Mouse (Mus musculus) hindbrain, embryonic 12.5 days (tissue): ENCODE measurements around the gene Fam57b. TPM values are rescaled to one million over a fixed set of nuclear protein-coding genes. Genes with fewer than 3 reads are reported as not detected.
A peak's percentile ranks its signal among the peaks of the same experiment; 100 is the strongest.

ENCODE experiments used
- ATAC-seq: fragments of 200-750 bp; cut with Nextera tagmentation; 2 replicates; pipeline ENCODE4 v1.8.0; 2017; ENCODE audit warnings: moderate TSS enrichment; ENCODE audit not compliant: low FRiP score
- H3K27ac ChIP-seq: fragments of 300-500 bp; sonication (generic); 2 replicates; pipeline ENCODE4 v1.5.1; 2016; ENCODE audit warnings: mild to moderate bottlenecking
- H3K27me3 ChIP-seq: fragments of 300-500 bp; sonication (generic); 2 replicates; pipeline ENCODE4 v1.6.1; 2016; ENCODE audit warnings: mild to moderate bottlenecking
- H3K36me3 ChIP-seq: fragments of 300-500 bp; sonication (generic); 2 replicates; pipeline ENCODE4 v1.6.1; 2016; ENCODE audit warnings: mild to moderate bottlenecking
- H3K4me1 ChIP-seq: fragments of 300-500 bp; sonication (generic); 2 replicates; pipeline ENCODE4 v1.6.1; 2016
- H3K4me2 ChIP-seq: fragments of 300-500 bp; sonication (generic); replicated peaks from 2 replicates; pipeline ENCODE4 v1.6.1; 2016; ENCODE audit warnings: mild to moderate bottlenecking
- H3K4me3 ChIP-seq: fragments of 300-500 bp; sonication (generic); 2 replicates; pipeline ENCODE4 v1.5.1; 2016; ENCODE audit warnings: mild to moderate bottlenecking
- H3K9ac ChIP-seq: fragments of 300-500 bp; sonication (generic); 2 replicates; pipeline ENCODE4 v1.6.1; 2016; ENCODE audit warnings: mild to moderate bottlenecking, moderate library complexity
- H3K9me3 ChIP-seq: fragments of 300-500 bp; sonication (generic); replicated peaks from 2 replicates; pipeline ENCODE4 v1.6.1; 2016; ENCODE audit warnings: mild to moderate bottlenecking
- WGBS: fragments of 180-500 bp; shearing (Covaris S2); methylation state at CpG from one replicate; pipeline ENCODE4 v1.1.7; 2016; 5-methylcytosine and 5-hydroxymethylcytosine counted together
- polyA plus RNA-seq: library from polyadenylated mRNA; unstranded; fragments of >200 nt; fragmentation: Nextera tagmentation; extraction: Ambion mirVana; gene quantifications from 2 replicates; pipeline ENCODE4 v1.2.1, GENCODE M21; 2016

The Fam57b gene
- polyA plus RNA-seq, 1 experiment from 2014 or later = 23.7 TPM

GRCm38 (mm10) chr7:126793456-126794270 lies 3.8 kb upstream of the Fam57b start:
- Histone ChIP-seq H3K4me3 (no peak overlapping the region), H3K9me3 (no peaks in the 10 kb centered on the region), H3K9ac (no peak overlapping the region), H3K27ac (no peak overlapping the region), H3K36me3 (peaks cover 50% of the 10 kb centered on the region), H3K27me3 (no peaks in the 10 kb centered on the region), H3K4me2 (no peak overlapping the region), H3K4me1 (peaks cover 49% of the 10 kb centered on the region)
- ATAC-seq = no peak
- 77% methylated on average over 4 of the region's 4 CpGs for WGBS

DNA sequence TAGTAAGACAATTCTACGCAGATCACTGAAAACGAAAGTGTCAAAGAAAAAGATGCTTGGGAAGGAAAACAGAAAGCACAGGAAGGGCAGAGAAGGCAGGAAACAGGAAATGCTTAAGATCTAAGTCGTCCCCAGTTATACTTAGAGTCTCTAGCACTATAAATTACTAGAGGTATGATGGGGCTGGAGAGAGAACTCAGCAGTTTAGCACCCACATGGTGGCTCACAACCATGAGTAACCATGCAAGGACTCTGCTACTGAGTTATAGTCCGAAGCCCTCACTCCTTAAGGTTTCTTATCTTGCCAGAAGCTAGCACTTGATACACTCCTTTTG lies 3.2 kb upstream of the Fam57b start:
- ATAC-seq = no peak
- no peak overlapping the region for H3K27ac ChIP-seq
- no peaks in the 10 kb centered on the region for H3K9me3 ChIP-seq
- peaks cover 49% of the 10 kb centered on the region for H3K4me1 ChIP-seq
- no peak overlapping the region for H3K4me3 ChIP-seq
- no peak overlapping the region for H3K9ac ChIP-seq
- no peak overlapping the region for H3K4me2 ChIP-seq
- WGBS = 74% methylated on average over 4 of the region's 4 CpGs
- H3K27me3 ChIP-seq = no peaks in the 10 kb centered on the region
- H3K36me3 ChIP-seq = peaks cover 44% of the 10 kb centered on the region

DNA sequence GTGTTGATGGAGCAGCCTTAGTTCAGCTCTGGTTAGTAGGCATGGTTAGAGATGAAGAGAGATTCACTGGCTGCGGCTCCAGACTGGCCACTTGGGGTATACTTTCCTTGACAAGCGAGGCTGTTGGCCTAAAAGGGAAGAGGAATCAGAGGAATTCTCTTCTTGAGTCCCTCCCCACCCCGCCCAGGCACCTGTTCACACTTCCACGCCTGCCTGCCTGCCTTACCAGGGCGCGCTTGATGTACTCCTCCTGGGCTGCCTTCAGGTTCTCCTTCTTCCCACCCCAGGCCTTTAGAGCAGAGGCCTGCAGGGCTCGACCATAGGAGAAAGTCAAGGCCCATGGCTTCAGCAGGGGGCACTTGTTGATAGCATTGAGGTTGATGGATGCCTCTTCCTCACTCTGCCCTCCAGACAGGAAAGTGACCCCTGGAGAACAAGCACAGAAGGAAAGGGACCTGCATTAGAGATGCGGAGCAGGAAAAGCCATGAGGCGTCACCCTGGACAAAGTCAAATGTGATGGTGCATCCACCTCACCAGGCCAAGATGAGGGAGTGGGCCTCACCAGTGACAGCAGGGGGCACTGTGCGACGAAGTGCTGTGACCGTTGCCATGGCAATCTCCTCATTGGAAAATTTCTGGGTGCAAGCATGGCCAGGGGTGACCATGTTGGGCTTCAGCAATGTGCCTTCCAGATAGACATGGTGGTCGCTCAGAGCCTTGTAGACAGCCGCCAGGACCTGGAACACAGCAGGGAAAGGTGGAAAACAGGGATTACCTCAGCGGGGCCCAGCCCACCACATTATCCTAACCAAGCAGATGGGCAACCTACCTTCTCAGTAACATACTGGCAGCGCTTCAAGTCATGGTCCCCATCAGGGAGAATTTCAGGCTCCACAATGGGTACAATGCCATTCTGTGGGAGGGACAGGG lies 1.8 kb upstream of the Fam57b start:
- Histone ChIP-seq H3K4me3 (no peak overlapping the region), H3K4me1 (peaks cover 56% of the 10 kb centered on the region), H3K4me2 (no peak overlapping the region), H3K27ac (no peak overlapping the region), H3K9me3 (no peaks in the 10 kb centered on the region), H3K36me3 (peaks cover 30% of the 10 kb centered on the region), H3K9ac (no peak overlapping the region), H3K27me3 (no peaks in the 10 kb centered on the region)
- 75% methylated on average over 16 of the region's 16 CpGs for WGBS
- ATAC-seq = no peak

GRCm38 (mm10) chr7:126796350-126796932 lies 1.0 kb upstream of the Fam57b start:
- ATAC-seq = no peak
- no peaks in the 10 kb centered on the region for H3K27me3 ChIP-seq
- no peak overlapping the region for H3K27ac ChIP-seq
- 79% methylated on average over 8 of the region's 8 CpGs for WGBS
- no peak overlapping the region for H3K9ac ChIP-seq
- peaks cover 50% of the 10 kb centered on the region for H3K4me1 ChIP-seq
- no peaks in the 10 kb centered on the region for H3K9me3 ChIP-seq
- H3K4me3 ChIP-seq = no peak overlapping the region
- H3K36me3 ChIP-seq = peaks cover 29% of the 10 kb centered on the region
- H3K4me2 ChIP-seq = no peak overlapping the region; the same call in 1 of the 2 replicates

DNA sequence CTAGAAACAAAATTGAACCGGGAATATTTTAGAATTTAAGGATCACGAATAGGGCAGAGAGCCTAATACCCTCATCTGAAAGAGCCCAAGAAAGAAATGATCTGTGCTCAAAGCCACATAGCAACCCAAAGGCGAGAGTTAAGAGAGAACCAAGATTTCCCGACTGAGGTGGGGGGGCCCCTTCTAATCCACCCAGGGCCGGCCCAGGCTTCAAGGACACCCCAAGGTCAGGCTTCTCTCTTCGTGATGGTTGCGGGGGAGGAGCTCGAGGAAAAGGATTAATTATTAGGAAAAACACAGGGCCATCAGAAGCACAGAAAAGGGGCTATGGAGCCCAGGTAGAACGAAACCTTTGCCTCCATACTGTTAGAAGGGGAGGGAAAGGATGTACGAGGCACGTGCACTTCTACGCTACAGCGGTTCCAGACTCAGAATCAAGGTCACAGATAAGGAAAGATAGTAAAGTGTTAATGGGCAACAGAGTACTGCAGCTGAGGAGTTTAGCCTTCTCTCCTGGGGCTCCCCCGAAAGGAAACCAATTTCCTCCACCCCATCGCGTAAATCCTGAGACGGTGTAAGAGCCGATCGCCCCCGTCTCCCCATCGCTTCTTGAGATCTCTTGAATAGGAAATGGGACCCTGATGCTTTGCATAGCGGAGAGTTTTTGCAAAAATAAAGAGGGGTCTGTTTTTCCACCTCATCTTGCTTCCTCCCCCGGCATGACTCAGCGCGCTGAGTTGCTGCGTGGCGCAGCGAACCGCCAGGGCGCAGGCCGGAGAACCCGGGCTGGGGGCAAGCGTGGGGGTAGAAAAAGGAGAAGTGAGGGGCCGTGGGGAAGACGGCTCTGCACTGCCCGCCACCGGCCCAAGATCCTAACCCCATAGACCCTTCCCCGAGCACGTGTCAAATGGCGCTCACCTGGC lies 920 bp downstream of the Fam57b start:
- H3K9me3 ChIP-seq = no peaks in the 10 kb centered on the region
- H3K9ac ChIP-seq = peak overlapping the region; percentile 92
- ATAC-seq = 0 out of 2 replicates have a peak, but pooled peaks have one; percentile 1
- under 1% methylated on average over 40 of the region's 40 CpGs for WGBS
- peak overlapping the region; percentile 96 for H3K27ac ChIP-seq
- H3K4me3 ChIP-seq = peak overlapping the region; percentile 87
- H3K36me3 ChIP-seq = peaks cover 33% of the 10 kb centered on the region
- no peaks in the 10 kb centered on the region for H3K27me3 ChIP-seq
- H3K4me1 ChIP-seq = peaks cover 41% of the 10 kb centered on the region
- H3K4me2 ChIP-seq = peak overlapping the region; percentile 82

- H3K9me3 ChIP-seq = no peaks in the 10 kb centered on the region
- ATAC-seq = peak; percentile 96
- peaks cover 36% of the 10 kb centered on the region for H3K36me3 ChIP-seq
- H3K4me1 ChIP-seq = peaks cover 41% of the 10 kb centered on the region
- H3K27me3 ChIP-seq = no peaks in the 10 kb centered on the region
- peak overlapping the region; percentile 82 for H3K4me2 ChIP-seq
- WGBS = under 1% methylated on average over 30 of the region's 36 CpGs
- H3K9ac ChIP-seq = peak overlapping the region; percentile 92
- peak overlapping the region; percentile 96 for H3K27ac ChIP-seq
- H3K4me3 ChIP-seq = peak overlapping the region; percentile 87
Observed at GRCm38 (mm10) chr7:126799050-126799467, 1.6 kb downstream of the Fam57b start.

DNA sequence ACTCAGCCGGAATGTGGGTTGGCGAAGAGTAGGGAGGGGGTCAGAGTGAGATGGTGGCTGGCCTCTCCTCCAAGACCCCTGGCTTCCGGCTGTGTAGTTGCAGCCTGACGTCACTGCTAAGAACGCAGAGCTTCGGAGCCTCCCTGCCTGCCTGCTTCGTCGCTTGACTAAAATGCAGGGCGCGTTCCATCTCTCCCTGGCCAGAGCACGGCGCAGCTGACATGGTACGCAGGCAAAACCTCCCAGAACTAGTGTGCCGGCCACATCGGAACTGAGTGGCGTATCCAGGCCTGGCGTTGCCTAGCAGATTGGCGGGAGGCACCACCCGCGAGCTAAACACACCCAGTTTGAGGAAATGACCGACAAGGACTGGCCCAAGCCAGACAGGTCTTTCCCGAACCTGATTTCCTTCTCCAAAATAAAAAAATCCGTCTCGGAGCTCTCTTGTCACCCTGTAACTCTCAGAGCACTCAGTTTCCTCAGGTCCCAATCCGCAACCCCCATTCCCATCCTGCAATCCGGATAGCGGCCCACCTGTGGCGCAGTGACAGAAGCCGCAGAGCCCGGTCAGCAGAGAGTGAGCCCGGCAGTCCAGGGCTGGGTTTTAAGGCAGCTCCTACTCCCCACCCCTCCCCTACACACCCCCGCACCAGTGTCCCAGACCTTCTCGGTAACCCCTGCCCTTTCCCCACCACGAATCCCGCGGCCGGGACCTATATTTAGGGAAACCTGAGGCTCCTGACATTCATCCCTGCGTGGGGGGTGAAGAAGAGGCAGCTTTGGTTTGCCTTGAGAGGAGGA lies 2.2 kb downstream of the Fam57b start:
- peak overlapping the region; percentile 96 for H3K27ac ChIP-seq
- WGBS = 2% methylated on average over 36 of the region's 38 CpGs
- no peaks in the 10 kb centered on the region for H3K9me3 ChIP-seq
- H3K4me2 ChIP-seq = peak overlapping the region; percentile 82
- peak overlapping the region; percentile 92 for H3K9ac ChIP-seq
- H3K4me1 ChIP-seq = peaks cover 41% of the 10 kb centered on the region
- ATAC-seq = peak; percentile 93
- H3K4me3 ChIP-seq = peak overlapping the region; percentile 87
- no peaks in the 10 kb centered on the region for H3K27me3 ChIP-seq
- H3K36me3 ChIP-seq = peaks cover 36% of the 10 kb centered on the region

DNA sequence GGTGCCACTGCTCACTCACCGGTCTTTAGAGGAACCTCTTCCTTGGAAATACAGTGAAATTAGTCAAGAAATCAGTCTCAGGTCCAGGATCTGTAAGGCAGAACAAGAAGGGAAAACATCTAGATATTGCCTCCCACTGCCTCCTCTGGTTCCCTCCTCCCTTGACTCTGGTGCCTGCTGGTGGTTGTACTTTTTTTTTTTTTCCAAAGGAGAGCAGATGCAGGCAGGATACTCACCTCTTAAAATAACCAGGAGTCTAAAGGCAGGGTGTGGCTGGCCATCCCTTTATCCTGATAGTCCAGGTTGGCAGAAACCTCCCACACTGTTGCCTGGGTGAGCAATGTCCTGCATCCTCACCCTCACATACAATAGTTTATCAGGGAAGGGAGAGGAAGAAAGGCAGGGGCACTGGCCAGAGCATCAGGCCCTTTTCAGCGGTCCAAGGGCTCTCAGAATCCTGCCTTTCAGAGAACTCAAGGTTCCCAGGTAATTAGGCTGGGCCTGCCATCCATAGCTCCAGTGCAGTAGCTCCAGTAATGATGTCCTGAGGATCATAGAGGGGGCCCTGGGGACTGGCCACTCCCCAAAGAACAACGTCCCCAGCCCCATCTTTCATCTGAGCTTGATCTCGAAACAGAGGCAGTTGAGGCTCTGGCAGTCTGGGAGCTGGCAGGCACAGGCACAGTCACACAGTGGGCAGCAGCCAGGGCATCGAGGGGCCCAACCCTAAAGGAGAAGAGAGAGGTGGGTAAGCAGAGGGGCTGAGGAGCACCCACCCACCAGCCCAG lies 3.0 kb downstream of the Fam57b start:
- Histone ChIP-seq H3K36me3 (peaks cover 28% of the 10 kb centered on the region), H3K27ac (peak overlapping the region; percentile 96), H3K27me3 (no peaks in the 10 kb centered on the region), H3K4me2 (peak overlapping the region; percentile 82), H3K4me1 (peaks cover 41% of the 10 kb centered on the region), H3K4me3 (peak overlapping the region; percentile 87), H3K9ac (peak overlapping the region; percentile 92), H3K9me3 (no peaks in the 10 kb centered on the region)
- ATAC-seq = no peak
- 59% methylated on average over 5 of the region's 5 CpGs for WGBS

- Histone ChIP-seq H3K4me3 (no peak overlapping the region), H3K36me3 (peaks cover 23% of the 10 kb centered on the region), H3K9me3 (no peaks in the 10 kb centered on the region), H3K27me3 (no peaks in the 10 kb centered on the region), H3K4me2 (no peak overlapping the region), H3K9ac (no peak overlapping the region), H3K27ac (no peak overlapping the region), H3K4me1 (peaks cover 35% of the 10 kb centered on the region)
- WGBS = 95% methylated on average over 16 of the region's 16 CpGs
- ATAC-seq = no peak
Observed at GRCm38 (mm10) chr7:126801057-126801422, 3.6 kb downstream of the Fam57b start.

GRCm38 (mm10) chr7:126802134-126802889 lies 4.8 kb downstream of the Fam57b start:
- peaks cover 12% of the 10 kb centered on the region for H3K36me3 ChIP-seq
- no peak overlapping the region for H3K4me3 ChIP-seq
- no peak overlapping the region for H3K9ac ChIP-seq
- H3K27ac ChIP-seq = no peak overlapping the region
- no peak for ATAC-seq
- H3K9me3 ChIP-seq = no peaks in the 10 kb centered on the region
- no peak overlapping the region for H3K4me2 ChIP-seq
- WGBS = 87% methylated on average over 11 of the region's 11 CpGs
- no peaks in the 10 kb centered on the region for H3K27me3 ChIP-seq
- H3K4me1 ChIP-seq = peaks cover 23% of the 10 kb centered on the region
